Mouse (Mus musculus) megakaryocyte, embryonic 14.5 days (primary cell): Measurements from ENCODE around the gene Opalin.

Experiments used
- FLI1 ChIP-seq: IDR thresholded peaks from 2 replicates; pipeline ENCODE4 v1.6.1; 2012; ENCODE audit warnings: low read length, inconsistent platforms, mixed read lengths
- GATA1 ChIP-seq: IDR thresholded peaks from 3 replicates; pipeline ENCODE4 v1.6.1; 2012; ENCODE audit warnings: mixed read lengths, low read length, inconsistent platforms, borderline replicate concordance

DNA sequence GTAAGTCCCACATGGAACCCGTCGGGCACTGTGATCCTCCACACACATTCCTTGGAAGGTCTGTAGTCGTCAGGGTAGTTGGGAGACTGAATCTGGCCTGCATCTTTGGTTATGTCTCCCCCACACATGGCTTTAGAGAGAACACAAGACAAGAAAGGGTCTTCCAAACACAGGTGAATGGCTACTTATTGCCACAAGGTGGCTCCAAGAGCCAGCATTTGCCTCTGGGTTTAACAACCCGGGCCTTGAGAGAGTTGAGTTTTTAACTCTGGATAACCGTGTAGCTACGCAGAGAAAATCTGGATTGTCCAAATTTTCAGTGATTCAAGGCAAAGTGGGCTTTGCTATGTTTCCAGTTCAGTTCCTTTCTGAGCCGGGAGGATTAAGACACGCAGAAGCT lies 28.0 kb upstream of the Opalin start:
- TF ChIP-seq GATA1 (no peak), FLI1 (no peak)
